Mouse (Mus musculus) embryonic fibroblast, embryonic 13.5 days (primary cell): ENCODE results near the gene Ptprt. TPM values are rescaled to one million over a fixed set of nuclear protein-coding genes. Genes with fewer than 3 reads are reported as not detected.
A peak's percentile ranks its signal among the peaks of the same experiment; 100 is the strongest.

Source experiments
- H3K27ac ChIP-seq: 2 replicates; pipeline ENCODE4 v1.5.1; 2012; ENCODE audit warnings: low read length, control low read depth, inconsistent platforms; ENCODE audit not compliant: insufficient read depth
- H3K4me1 ChIP-seq: 2 replicates; pipeline ENCODE4 v1.6.1; 2011; ENCODE audit warnings: low read length; ENCODE audit not compliant: control insufficient read depth, insufficient read depth
- H3K4me3 ChIP-seq: 2 replicates; pipeline ENCODE4 v1.5.1; 2011; ENCODE audit warnings: mild to moderate bottlenecking, control low read depth, low read length; ENCODE audit not compliant: insufficient read depth
- CTCF ChIP-seq: IDR thresholded peaks from 2 replicates; pipeline ENCODE4 v1.5.1; 2011; ENCODE audit warnings: mild to moderate bottlenecking, control low read depth, low read length, moderate library complexity, borderline replicate concordance; ENCODE audit not compliant: insufficient read depth
- POLR2A ChIP-seq: IDR thresholded peaks from 2 replicates; pipeline ENCODE4 v1.6.1; 2011; ENCODE audit warnings: low read depth, mild to moderate bottlenecking, control low read depth, low read length, moderate library complexity
- polyA plus RNA-seq: library from polyadenylated mRNA; stranded (reverse); fragments of >200 nt; gene quantifications from 2 replicates; pipeline ENCODE4 v1.2.4, GENCODE M21; 2011; ENCODE audit warnings: low read depth; ENCODE audit not compliant: missing spikeins, insufficient read length

Ptprt gene
- polyA plus RNA-seq, 1 experiment: 0.44 TPM

DNA sequence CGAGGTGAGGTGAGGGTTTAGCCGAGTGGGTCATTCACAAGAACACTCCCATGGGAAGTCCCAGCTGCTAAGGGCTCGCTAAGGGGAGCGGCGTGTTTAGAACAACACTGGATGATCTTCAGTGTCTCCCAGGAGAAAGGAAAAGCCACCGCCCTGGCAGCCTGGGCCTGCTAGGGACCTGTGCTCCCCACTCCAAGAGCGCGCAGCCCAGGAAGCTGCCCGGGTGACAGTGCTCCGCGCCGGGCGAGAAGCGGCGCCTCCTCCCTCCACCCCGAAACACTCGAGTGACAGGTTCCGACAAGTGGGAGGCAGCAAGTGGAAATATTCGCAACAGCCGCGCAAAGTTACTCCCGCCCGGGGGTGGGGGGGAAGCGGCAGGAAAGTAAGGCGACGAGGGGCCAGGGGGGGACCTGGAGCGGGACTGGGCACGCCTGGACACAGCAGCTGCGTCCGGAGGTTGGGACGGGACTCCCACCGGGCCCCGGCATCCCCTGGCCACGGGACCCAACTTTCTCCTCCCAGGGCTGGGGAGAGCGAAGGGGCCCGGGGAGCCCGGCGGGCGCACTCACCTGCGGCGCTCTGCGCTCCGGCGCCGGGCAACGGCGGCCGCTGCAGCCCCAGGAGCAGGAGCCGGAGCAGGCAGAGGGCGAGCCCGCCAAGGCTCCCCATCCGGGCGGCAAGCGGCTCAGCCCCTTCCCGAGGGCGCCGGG, 561 bp downstream of the Ptprt start:
- no peaks in the 10 kb centered on the region; the same call in 1 of the 2 replicates for H3K4me1 ChIP-seq
- TF ChIP-seq POLR2A: no peak
- TF ChIP-seq CTCF: no peak
- H3K4me3 ChIP-seq: 0 out of 2 replicates have a peak overlapping the region, but pooled peaks have one; percentile 6
- H3K27ac ChIP-seq: no peak overlapping the region

DNA sequence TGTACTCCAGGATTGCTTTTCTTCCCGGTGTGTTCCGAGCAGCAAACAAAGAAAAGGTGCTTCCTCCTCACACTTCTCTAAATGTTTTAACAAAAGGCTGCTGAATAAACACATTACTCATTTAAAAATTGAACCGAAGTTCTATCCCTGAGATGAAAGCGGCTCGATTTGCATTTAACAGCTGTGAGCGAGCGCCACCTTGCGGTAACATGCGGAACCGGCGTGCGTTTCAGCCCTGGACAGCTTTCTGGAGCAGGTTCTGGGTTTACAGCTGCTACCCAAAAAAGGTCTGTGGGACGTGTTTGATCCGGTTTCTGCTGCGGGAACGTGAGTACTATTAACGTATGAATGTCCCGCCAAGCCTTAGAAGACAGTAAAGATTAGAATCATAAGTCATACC, 1.9 kb downstream of the Ptprt start:
- Histone ChIP-seq H3K4me1 (no peaks in the 10 kb centered on the region; the same call in 1 of the 2 replicates), H3K4me3 (no peak overlapping the region)
- TF ChIP-seq POLR2A (no peak), CTCF (peak; percentile 91)

DNA sequence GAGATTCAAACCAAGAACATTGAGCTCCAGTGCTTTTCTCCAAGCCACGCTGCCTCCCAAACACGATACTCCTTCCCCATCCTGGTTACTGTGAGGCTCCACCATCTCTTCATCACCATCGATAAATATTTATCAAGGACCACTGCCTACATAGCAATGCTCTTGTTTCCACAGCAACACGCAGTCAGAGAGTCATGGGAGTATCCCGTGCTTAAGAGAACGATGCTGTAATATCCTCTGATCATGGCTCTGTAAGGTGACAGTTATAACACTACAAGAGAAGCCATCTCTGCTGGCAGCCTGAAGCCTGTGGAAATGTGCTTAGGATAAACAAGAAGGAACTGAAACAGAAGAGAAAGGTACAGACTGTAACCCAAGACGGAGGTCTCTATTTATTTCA, 3.4 kb downstream of the Ptprt start:
- Histone ChIP-seq H3K4me3 (no peak overlapping the region), H3K4me1 (no peaks in the 10 kb centered on the region; the same call in 1 of the 2 replicates), H3K27ac (no peak overlapping the region)
- TF ChIP-seq POLR2A (no peak), CTCF (no peak)

More for the DNA sequence above, 1.9 kb downstream of the Ptprt start:
- H3K27ac ChIP-seq: no peak overlapping the region

DNA sequence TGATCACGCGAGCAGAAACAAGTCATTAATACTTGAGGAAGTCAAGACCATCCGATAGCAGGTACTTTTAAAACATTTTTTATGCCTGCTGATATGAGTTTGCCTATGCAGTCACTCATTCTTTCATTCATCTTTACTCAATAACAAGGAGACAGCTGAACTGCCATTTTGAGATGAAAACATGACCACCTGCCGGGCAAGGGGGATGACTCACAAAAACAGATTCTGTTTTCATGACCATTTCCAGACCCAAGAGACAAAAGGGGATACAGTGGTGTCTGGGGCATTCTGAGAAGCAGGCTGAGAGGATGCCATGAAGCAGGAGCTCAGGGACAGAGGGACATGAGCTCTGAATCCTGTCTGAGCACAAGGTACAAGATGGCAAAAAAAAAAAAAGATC, 6.5 kb downstream of the Ptprt start:
- no peak for TF ChIP-seq CTCF
- no peaks in the 10 kb centered on the region; the same call in 1 of the 2 replicates for H3K4me1 ChIP-seq
- no peak overlapping the region for H3K4me3 ChIP-seq
- no peak overlapping the region for H3K27ac ChIP-seq

DNA sequence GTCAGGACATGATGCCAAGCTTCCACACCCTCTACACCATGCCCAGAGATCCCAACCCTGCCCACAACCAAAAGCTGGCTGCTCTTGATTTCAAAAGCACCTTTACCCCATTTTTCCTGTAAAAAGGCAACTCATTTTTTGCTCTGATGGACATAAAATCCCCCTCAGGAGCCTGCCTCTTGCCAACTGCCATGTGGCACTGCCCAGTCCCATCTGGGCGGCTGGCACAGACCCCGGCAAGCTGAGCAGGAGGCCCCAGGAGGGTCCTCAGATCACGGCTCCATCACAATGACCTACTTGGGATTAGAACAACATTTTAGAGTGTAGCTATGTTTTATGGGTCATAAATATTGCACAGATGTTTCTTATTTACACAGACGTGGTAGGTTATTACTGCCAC, 22.3 kb downstream of the Ptprt start:
- Histone ChIP-seq H3K4me1 (no peaks in the 10 kb centered on the region), H3K27ac (no peak overlapping the region), H3K4me3 (no peak overlapping the region)
- TF ChIP-seq CTCF (no peak), POLR2A (no peak)

DNA sequence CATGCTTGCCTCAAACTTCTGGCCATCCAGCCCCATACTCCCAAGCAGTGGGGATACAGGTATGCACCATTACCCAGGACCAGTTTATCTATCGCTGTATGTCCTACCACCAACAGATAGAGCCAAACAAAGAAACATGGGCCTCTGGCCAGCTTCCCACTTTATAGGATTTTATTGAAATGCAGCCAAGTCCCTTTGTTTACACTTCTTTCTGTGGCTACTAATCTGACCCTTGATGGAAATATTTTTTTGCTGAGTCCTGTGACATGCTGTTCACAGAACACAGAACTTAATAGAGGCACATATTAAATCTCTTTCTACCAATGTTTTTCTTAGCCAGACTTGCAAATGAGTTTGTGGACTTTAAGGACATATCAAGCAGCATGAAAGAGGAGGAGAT, 23.4 kb downstream of the Ptprt start:
- H3K27ac ChIP-seq: no peak overlapping the region
- H3K4me1 ChIP-seq: no peaks in the 10 kb centered on the region
- H3K4me3 ChIP-seq: no peak overlapping the region
- no peak for TF ChIP-seq POLR2A
- TF ChIP-seq CTCF: no peak

DNA sequence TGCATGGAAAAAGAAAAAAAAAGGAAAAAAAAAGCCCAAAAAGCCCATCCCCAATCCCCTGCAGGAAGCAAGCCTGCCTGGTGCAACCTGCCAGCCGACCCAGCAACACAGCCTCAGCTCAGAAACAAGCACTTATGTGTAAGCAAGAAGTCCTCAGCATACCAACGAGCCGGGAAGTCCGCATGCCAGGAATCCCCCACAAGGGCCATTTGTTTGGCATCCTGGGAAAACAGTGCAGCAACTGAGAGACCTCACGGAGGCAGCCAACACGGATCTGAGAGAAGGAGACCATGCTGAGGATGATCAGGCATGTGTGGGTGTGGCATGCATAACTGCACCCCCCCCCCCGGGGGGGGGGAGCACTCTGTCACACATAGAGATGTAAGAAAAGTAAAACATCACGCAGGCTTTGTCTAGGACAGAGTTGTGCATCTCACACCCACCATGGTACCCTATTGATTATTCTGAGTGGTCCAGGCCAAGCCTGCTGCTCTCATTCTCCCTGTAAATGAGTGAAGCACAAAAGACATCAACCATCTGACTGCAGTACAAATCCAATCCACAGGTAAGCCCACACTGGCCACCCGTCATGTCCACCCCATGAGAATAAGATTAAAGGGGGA, 24.4 kb downstream of the Ptprt start:
- TF ChIP-seq CTCF (no peak), POLR2A (no peak)
- H3K4me1 ChIP-seq: no peaks in the 10 kb centered on the region
- no peak overlapping the region for H3K27ac ChIP-seq
- H3K4me3 ChIP-seq: no peak overlapping the region

DNA sequence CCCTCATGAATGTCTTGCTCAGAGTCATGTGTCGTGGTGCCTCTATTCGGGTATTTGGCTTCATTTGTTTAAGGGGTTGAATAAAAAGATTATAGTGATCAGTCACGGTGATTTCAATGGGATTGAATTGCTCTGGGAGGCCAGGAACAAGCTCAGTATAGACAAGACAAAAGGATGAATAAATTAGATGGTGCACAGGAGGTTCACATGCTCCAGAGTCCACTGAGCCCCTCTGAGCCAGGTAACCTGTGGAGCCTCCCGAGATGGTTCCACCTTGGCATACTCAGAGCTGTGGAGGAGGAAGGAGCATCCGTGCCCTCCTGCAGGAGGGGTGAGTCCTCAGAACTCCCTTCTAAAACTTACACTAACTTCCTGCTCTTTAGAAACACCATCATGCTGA, 26.0 kb downstream of the Ptprt start:
- H3K4me3 ChIP-seq: no peak overlapping the region

DNA sequence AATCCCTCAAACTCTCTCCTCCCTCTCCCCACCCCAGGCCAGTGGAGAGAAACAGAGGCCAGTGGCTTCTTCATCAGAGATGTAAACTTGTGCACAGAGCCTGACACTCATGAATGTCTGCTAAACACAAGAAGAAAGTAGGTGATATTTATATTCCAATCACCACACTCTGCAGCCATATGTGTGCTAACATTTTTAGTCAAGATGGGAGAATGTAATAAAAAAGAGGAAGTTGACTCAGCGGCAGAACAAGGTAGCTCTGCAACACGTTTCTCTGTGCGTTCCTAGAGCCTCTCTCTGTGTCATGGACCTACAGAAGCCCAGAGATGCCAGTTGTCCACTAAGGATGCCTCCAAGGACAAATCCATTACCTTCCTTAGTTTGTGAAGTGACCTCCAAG, 34.9 kb downstream of the Ptprt start:
- TF ChIP-seq CTCF (no peak), POLR2A (no peak)
- no peak overlapping the region for H3K27ac ChIP-seq

More for the DNA sequence above, 26.0 kb downstream of the Ptprt start:
- H3K27ac ChIP-seq: no peak overlapping the region
- no peaks in the 10 kb centered on the region for H3K4me1 ChIP-seq
- no peak for TF ChIP-seq POLR2A
- TF ChIP-seq CTCF: no peak

DNA sequence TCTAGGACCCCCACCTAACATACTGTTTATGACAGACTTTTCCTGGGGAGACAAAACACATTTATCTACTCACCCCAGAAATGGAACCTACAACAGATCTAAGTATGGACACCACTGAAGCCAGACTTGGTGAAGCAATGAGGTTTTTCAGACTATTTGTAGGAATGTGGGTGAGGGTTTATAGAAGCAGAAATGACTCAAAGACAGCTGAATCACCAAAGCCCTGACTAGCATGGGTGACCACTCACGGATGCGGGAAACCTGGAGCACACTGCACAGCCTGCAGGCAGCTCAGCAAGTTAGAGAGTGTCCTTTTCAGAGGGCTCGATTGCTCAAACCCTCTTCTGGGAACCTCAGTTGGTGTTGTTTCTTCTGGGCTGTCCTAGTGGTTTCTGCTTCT, 36.2 kb downstream of the Ptprt start:
- Histone ChIP-seq H3K4me3 (no peak overlapping the region), H3K27ac (no peak overlapping the region), H3K4me1 (no peaks in the 10 kb centered on the region)
- no peak for TF ChIP-seq POLR2A
- TF ChIP-seq CTCF: no peak

More for the DNA sequence above, 34.9 kb downstream of the Ptprt start:
- H3K4me3 ChIP-seq: no peak overlapping the region
- no peaks in the 10 kb centered on the region for H3K4me1 ChIP-seq
